Mouse (Mus musculus) testis, adult 2 months (tissue): Measurements from ENCODE around the gene Gabrr3.

Source experiments
- CTCF ChIP-seq: fragments of 200-500 bp; IDR thresholded peaks from 2 replicates; pipeline ENCODE4 v1.5.1; 2012; ENCODE audit warnings: low read depth, mild to moderate bottlenecking, inconsistent platforms, low read length, moderate library complexity; ENCODE audit not compliant: control insufficient read depth, insufficient read depth, insufficient replicate concordance
- POLR2A ChIP-seq: fragments of 200-500 bp; IDR thresholded peaks from 2 replicates; pipeline ENCODE4 v1.6.1; 2012; ENCODE audit warnings: low read depth, mild to moderate bottlenecking, inconsistent platforms, low read length, moderate library complexity; ENCODE audit not compliant: control insufficient read depth

- TF ChIP-seq POLR2A (no peak), CTCF (no peak)
Observed at GRCm38 (mm10) chr16:59404798-59405197, 2.3 kb upstream of the Gabrr3 start.
